Mouse (Mus musculus) G1E-ER4 (cell line): Measurements from ENCODE around the gene Flvcr1. TPM values are rescaled to one million over a fixed set of nuclear protein-coding genes. Genes with fewer than 3 reads are reported as not detected.

Source experiments
- GATA1 ChIP-seq: IDR thresholded peaks from one replicate; pipeline ENCODE4 v1.8.0; 2012; ENCODE audit warnings: low read length, inconsistent platforms
- polyA plus RNA-seq: library from polyadenylated mRNA; stranded (reverse); fragments of >175 nt; gene quantifications from 2 replicates; pipeline ENCODE4 v1.2.3, GENCODE M21; 2012

Flvcr1 gene
- polyA plus RNA-seq, 1 experiment: 23.0 TPM

DNA sequence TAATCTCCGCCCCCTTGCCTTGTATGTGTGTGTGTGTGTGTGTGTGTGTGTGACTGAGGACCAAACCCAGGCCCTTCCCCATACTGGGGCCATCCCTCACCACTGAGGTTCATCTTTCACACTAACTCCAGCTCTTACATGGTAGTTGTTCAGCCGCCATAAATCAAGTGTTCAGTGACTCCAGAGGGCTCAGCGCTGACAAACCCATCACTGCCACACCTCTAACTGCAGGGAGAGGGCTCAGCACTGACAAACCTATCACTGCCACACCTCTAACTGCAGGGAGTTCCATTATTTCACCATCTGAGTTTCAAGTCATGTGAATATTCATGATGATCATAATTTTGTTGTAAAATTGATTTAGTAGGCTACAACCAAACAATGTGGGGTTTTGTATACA lies 27.6 kb upstream of the Flvcr1 start:
- TF ChIP-seq GATA1: no peak

DNA sequence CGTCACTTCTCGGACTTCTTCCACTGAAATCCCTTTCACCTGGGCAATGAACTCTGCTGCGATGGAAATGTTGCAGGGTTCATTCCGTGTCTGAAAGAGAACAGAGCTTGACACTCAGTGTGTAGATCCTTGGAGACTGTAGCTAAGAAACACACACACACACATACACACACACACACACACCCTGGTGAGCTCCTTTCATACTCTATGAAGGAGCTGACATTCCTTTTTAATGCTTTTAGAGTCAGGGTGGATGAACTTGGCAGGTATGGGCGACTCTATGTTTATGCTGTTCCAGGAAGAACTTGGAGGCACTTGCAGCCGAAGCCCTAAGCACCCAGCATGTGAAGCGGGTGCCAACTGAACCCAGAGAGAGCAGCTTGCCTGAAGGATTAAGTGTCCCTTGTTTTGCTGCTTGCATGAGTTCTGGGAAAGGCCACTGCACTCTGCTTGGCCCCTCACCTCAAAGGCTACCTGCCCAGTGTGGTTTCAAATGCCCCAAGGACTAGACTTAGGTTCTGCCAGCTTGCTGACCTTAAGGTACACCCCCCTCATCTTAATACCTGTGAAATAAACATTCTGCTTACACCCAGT lies 20.4 kb upstream of the Flvcr1 start:
- no peak for TF ChIP-seq GATA1

DNA sequence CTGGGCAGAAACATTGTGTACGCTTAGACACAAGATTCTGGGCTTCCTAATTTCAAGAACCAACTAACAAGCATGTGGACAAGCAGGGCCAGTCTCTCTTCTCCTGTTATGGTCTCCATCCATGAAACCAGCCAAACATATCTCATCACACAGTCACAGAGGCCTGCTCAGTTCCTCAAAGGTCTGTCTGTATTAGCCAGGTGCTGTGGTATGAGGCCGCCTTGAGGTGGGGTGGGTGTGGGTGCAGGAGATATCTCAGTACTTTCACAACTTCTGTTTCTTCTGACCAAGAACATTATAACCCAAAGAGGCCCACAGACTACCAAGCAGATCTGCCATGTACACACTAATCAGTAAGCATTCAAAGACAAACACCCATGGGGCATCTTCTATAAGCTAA lies 19.3 kb upstream of the Flvcr1 start:
- no peak for TF ChIP-seq GATA1

DNA sequence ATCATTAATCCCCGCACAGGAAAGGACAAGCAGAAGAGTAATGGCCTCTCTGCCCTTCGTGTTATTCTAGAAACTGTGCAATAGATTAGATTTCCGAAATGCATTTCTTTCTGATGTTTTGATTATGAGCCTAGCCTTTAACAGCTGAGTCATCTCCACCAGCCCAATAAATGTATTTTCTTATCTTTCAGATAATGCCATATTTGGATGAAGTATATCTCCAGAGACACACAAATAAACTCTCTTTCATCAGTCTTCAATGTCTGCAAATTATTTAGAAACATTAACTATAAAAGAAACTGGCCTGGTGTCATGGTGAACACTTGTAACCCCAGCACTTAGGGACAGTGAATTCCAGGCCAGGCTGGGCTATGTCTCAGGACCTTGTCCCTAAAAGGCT lies 16.7 kb upstream of the Flvcr1 start:
- peak; percentile 34 for TF ChIP-seq GATA1

DNA sequence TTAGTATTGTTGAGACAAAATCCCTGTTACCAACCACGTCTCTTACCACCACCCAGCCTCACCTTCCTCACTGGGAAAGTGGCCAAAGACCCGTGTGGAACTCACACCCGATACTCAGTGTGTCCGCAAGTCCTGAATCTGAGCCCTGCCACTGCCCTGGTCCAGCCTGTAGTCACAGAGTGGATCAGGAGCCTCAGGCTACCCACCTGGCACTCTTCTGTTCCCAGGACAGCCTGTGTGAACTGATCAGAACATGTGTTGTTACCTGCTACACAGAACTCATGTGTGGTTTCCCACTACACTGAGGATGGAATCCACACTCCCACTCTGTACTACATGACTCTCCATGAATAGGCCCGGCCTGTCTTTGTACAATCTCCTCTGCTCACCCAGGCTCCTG lies 16.1 kb upstream of the Flvcr1 start:
- no peak for TF ChIP-seq GATA1

DNA sequence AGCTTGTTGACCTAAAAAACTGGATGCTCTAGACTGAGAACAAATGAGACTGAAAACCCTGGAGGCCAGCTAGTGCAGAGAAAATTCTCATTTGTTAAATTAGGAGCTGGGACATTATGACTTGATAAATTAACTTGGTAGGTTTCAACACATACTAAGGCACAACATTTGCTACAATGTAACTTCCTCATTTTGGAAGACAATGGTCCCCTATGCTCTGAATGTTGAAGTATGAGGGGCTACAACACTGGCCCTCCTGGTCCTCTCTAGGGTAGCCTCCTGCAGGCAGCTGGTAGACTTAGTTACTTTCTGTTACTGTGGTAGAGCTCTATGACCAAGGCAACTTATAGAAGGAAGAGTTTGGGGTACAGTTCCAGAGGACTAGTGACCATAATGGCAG lies 15.4 kb upstream of the Flvcr1 start:
- no peak for TF ChIP-seq GATA1

DNA sequence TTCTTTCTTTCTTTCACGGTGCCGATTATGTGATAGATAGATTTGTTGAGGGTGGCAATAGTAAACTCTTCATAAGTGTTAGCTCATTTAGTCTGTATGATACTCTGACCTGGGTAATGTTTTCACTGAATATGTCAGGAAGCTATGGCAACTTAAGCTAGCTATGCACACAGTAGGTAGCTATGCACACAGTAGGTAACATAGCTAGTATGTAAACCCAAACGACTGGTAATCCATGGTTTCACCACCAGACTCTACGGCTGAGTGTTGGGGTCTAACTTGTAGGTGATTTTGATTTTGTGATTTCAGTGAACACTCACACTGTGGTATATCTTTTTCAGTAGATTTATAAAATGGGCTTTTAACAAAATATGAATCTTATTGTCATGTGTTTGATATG lies 12.0 kb upstream of the Flvcr1 start:
- TF ChIP-seq GATA1: no peak

DNA sequence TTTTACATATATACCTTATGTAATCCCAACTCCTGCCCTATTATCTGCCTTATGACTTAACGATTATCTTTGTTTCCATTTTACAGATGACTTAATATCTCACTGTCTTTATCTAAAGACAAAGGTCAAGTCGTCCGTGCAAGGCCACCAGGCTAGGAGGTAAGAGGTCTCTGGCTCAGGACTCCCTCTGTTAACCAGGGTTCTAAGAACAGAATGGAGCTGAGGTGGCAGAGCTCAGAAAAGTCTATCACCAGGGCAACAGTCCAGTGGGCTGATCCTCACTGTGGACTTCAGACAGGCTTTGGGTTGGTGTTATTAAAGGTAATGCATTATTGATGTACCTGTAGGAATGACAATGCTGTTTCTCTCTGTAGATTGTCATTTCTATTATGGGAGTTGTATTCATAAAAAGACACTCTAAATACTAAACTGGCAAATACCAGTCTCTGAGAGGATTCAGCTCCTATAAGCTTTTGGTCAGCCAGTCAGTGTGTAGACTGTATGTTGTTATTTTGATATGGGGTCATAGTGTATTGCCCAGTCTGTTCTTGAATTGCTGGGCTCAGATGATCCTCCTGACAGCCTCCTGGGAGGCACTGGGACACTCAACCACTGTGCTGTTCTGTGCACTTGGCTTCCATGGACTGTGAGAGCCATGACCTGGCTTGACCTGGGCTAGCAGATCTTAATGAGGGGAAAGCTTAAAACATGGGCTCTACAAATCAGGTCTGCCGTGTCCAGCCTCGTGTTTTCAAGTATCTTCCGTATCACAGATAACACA lies 10.8 kb upstream of the Flvcr1 start, which contains the start of gene Spata45:
Spata45 (plus strand) TSS at position 86 of the 781 bp plus-strand sequence.
- TF ChIP-seq GATA1: no peak

DNA sequence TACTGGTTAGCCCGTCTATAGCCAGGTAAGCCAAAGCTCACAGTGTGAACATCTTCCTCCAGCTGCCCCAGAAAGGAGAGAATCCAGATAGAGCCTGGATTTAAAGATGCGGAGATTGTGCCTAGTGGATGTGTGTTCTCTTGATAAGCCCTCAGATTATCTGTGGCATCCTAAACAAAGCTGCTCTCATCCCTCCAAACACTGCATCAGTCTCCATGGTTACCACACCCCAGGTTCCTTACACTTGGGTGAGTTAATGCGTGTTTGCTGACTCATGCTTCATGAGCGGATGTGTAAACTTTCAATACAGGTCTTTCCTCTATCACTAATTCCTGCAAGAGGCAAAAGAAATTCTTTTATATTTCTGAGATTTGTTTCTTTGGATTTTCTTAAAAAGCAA lies 9.7 kb upstream of the Flvcr1 start:
- TF ChIP-seq GATA1: peak; percentile 41

DNA sequence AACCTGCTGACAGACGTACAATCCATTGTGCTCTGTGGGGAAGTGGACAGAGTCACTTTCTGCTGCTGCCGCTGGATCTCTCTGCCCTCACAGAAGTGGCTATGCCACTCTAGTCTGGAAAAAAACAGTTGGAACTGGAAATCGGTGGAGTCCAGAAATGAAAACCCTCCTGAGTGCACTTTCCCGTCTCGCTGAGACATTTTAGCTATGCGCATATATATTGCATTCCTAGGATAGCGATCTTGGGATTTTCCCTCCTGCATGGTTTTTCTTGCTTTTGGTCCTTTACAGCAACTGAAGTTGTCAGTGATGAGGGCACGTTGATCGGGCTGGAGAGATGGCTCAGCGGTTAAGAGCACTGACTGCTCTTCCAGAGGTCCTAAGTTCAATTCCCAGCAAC lies 4.2 kb upstream of the Flvcr1 start:
- TF ChIP-seq GATA1: no peak

DNA sequence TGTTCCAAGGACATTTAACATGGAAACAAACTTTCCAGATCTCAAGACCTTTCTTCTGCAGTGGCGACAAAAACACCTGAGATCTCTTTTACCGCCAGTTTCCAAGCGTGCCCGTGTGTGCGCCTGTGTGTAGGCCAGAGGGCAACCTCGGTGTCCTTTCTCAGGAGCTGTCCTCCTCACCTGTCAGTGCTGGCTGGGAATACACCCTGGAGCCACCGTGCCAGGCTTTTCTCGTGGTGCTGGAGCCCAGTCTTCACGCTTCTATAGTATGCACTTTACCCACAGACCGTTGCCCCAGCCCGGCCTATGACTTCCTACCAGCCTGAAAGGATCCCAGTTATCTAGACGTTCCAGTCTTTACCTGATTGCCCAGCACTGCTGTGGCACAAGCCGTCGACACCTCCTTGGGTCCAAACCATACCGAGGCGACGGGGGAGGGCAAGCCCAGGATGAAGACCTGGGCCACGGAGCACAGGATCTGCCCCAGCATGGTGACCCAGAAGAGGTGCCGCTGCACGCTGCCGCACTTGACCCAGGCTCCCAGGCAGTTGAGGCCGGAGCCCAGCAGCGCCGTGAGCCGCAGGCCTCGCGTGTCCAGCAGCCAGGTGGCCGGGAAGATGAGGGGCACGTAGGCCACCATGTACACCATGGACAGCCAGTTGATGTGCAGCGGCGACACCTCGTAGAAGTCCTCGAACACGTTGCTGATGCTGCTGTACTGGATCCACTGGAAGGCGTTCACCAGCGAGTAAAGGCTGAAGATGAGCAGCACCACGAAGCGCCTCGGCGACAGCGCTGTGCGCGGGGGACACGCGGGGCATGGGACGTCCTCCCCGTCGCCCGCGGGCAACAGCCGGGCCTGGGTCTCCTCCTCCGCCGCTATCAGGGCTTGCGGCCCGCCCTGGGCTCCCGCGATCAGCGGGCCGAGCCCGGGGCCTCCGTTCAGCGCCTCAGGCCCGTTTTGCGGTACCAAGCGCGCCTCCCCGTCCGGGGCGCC lies 644 bp downstream of the Flvcr1 start:
- TF ChIP-seq GATA1: no peak

DNA sequence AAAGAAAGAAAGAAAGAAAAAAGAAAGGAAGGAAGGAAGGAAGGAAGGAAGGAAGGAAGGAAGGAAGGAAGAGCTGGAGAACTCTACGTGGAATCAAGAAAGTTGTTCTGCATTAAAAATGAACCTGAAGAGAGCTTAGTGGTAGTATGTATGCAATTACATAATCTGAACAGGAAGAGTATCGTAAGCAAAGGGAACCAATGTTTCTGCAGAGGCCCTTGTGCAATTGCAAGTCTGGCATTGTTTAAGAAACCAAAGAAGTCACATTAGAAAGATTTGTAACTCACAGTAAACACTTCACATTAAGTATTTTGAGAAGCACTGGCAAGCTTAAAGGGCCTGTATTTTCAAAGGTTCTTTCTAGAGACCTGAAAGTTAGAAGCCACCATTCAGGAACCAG lies 2.8 kb downstream of the Flvcr1 start:
- TF ChIP-seq GATA1: no peak

DNA sequence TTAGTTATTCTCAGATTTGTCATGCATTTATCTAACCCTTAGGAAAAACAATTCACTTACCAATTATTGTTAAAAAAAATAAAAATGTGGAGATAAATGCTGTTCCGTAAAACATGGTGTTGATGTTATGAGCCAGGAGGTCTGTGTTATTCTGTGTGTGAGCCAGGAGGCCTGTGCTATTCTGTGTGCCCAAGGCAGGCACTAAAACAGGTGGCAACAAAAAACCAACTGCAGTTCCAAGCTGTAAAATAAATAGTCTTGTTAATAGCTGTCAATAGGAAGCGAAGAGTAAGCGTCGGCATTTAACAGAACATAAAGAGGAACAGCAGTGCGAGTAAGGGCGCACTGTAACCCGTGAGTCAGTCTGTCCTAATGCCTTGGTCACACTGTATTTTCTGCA lies 4.9 kb downstream of the Flvcr1 start:
- no peak for TF ChIP-seq GATA1

DNA sequence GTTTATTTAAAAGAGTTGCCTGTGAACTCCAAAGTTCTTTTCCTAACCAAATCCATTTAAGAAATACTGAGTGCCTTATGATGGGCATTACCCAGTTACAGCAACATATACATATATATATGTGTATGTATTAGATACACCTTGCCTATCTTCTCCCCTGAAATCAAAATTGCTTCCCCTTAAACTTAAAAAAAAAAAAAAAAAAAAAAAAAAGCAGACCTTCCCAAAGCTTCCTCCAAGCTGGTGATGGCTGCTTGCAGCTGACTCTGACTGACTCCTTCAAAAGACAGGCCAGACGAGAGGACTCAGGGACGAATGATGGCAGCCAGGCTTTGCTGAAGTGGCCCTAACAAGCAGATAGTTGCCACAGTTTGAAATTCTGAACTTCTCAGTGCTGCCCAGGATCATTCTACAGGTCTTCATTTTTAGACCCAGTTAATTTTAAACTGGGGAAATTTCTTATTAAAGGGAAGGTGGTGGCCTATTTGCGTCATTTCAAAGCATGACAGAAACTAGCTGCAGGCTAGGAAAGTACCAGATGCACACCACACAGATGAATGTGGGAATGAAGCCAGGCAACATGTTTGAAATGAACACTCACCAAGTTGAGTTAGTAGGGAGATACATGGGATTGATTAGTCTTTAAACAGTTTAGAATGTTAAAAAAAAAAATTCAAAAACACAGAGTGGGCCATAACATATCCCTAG lies 5.6 kb downstream of the Flvcr1 start:
- no peak for TF ChIP-seq GATA1

DNA sequence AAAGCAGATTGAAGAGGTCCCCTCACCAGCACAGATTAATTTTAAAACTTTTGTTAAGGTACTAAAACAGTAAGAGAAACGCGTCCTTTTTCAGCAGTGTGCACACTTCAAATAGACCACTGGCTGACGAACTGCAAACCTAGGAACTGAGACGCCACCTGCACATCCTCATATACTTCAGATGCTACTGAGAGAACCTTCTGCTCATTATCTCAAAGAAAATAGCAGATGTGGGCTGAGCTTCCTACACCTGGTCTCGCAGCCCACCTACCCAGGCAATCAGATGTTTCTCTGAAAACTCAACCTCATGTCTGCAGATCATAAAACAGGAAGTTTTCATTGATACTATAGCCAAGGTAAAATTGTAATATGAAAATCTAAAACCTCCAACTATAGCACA lies 6.2 kb downstream of the Flvcr1 start:
- TF ChIP-seq GATA1: no peak
